Mouse (Mus musculus) heart, postnatal 14 days (tissue): ENCODE measurements around the gene Gm20388. TPM values are rescaled to one million over a fixed set of nuclear protein-coding genes. Genes with fewer than 3 reads are reported as not detected.
A peak's percentile ranks its signal among the peaks of the same experiment; 100 is the strongest.

Experiments used
- DNase-seq, 2 experiments: peaks; one replicate each; pipeline ENCODE4 v3.0.0; 2021 to 2022
- intact Hi-C: fragments of 180-260 bp; cut with DNase I; formaldehyde crosslinking; loops from one replicate; pipeline ENCODE4 v1.15.1; 2025
- total RNA-seq, 2 experiments: library from RNA; stranded (reverse); gene quantifications; 2 replicates each; pipeline ENCODE4 v1.2.3; 2021

Gene Gm20388
- total RNA-seq, 2 experiments from 2014 or later, result 0.24 TPM; not detected in 1

GRCm38 (mm10) chr8:122330446-122331133 is 2419.9 kb downstream of the Gm20388 start:
- intact Hi-C loops, result loop anchor here (5.0 kb wide), 1 partner anchor 353 kb away; no protein-coding TSS in a partner anchor
- DNase-seq, result no peak

- intact Hi-C loops, result loop anchor here (5.0 kb wide), 1 partner anchor 354 kb away; no protein-coding TSS in a partner anchor
- peak; percentile 76 to 80 for DNase-seq
Measured at GRCm38 (mm10) chr8:122331134-122331523, 2420.5 kb downstream of the Gm20388 start.

GRCm38 (mm10) chr8:122332753-122333506 is 2422.3 kb downstream of the Gm20388 start:
- peak; percentile 87 to 90 for DNase-seq
- intact Hi-C loops, result loop anchor here (1.0 to 5.0 kb wide), 2 partner anchors 60 to 356 kb away; no protein-coding TSS in a partner anchor

- no peak for DNase-seq
- intact Hi-C loops, result loop anchor here (1.0 to 5.0 kb wide), 2 partner anchors 60 to 356 kb away; no protein-coding TSS in a partner anchor
Measured at GRCm38 (mm10) chr8:122333531-122333930, 2422.9 kb downstream of the Gm20388 start.

- intact Hi-C loops, result loop anchor here (5.0 kb wide), 1 partner anchor 358 kb away; no protein-coding TSS in a partner anchor
- no peak for DNase-seq
Measured at GRCm38 (mm10) chr8:122334791-122335490, 2424.3 kb downstream of the Gm20388 start.

GRCm38 (mm10) chr8:122335638-122336250 is 2425.1 kb downstream of the Gm20388 start:
- intact Hi-C loops, result no loop called here

GRCm38 (mm10) chr8:122336251-122336910 is 2425.7 kb downstream of the Gm20388 start:
- intact Hi-C loops, result no loop called here
- no peak for DNase-seq

More at GRCm38 (mm10) chr8:122335638-122336250, 2425.1 kb downstream of the Gm20388 start:
- no peak for DNase-seq

- intact Hi-C loops, result no loop called here
- DNase-seq, result no peak
Measured at GRCm38 (mm10) chr8:122338852-122339251, 2428.2 kb downstream of the Gm20388 start.

- no peak for DNase-seq
Measured at GRCm38 (mm10) chr8:122340761-122341160, 2430.1 kb downstream of the Gm20388 start.

GRCm38 (mm10) chr8:122341790-122342189 is 2431.1 kb downstream of the Gm20388 start:
- intact Hi-C loops, result no loop called here
- DNase-seq, result no peak

More at GRCm38 (mm10) chr8:122340761-122341160, 2430.1 kb downstream of the Gm20388 start:
- intact Hi-C loops, result no loop called here

- DNase-seq, result no peak
- intact Hi-C loops, result no loop called here
Measured at GRCm38 (mm10) chr8:122342362-122342761, 2431.7 kb downstream of the Gm20388 start.

- intact Hi-C loops, result no loop called here
- peak; percentile 53 to 54 for DNase-seq
Measured at GRCm38 (mm10) chr8:122342806-122343209, 2432.2 kb downstream of the Gm20388 start.

GRCm38 (mm10) chr8:122343341-122343740 is 2432.7 kb downstream of the Gm20388 start:
- intact Hi-C loops, result no loop called here
- DNase-seq, result no peak

GRCm38 (mm10) chr8:122343758-122344157 is 2433.1 kb downstream of the Gm20388 start:
- DNase-seq, result peak; percentile 57 to 63
- intact Hi-C loops, result no loop called here

- DNase-seq, result no peak
- intact Hi-C loops, result no loop called here
Measured at GRCm38 (mm10) chr8:122344219-122344618, 2433.6 kb downstream of the Gm20388 start.

GRCm38 (mm10) chr8:122345181-122346095 is 2434.8 kb downstream of the Gm20388 start:
- intact Hi-C loops, result no loop called here
- DNase-seq, result no peak

GRCm38 (mm10) chr8:122347811-122348552 is 2437.3 kb downstream of the Gm20388 start:
- peak; percentile 41 to 53 for DNase-seq
- intact Hi-C loops, result no loop called here
